Mouse (Mus musculus) urinary bladder, postnatal 36 days (tissue): ENCODE results near the gene Rps15a.

Experiments used
- DNase-seq, 2 experiments: peaks; one replicate each; pipeline ENCODE4 v3.0.0; 2022; ENCODE audit warnings: low spot score in 2 of 2, mixed read lengths in 1 of 2

Gene Rps15a

GRCm38 (mm10) chr7:118116787-118117538 lies 975 bp upstream of the Rps15a start:
- no peak for DNase-seq

- DNase-seq, result no peak
These were observed 483 bp downstream of the Rps15a start for GRCm38 (mm10) chr7:118115533-118115876.

- DNase-seq, result no peak
These were observed 2.3 kb downstream of the Rps15a start for GRCm38 (mm10) chr7:118113541-118114297.

- DNase-seq, result no peak
These were observed 4.9 kb downstream of the Rps15a start for GRCm38 (mm10) chr7:118111128-118111527.

- DNase-seq, result no peak
These were observed 8.3 kb downstream of the Rps15a start for GRCm38 (mm10) chr7:118107671-118108070.

GRCm38 (mm10) chr7:118104458-118105052 lies 11.4 kb downstream of the Rps15a start:
- DNase-seq, result no peak

- DNase-seq, result no peak
These were observed 12.3 kb downstream of the Rps15a start for GRCm38 (mm10) chr7:118103462-118104379.

GRCm38 (mm10) chr7:118102678-118103461 lies 13.1 kb downstream of the Rps15a start:
- DNase-seq, result no peak

GRCm38 (mm10) chr7:118102231-118102630 lies 13.8 kb downstream of the Rps15a start:
- no peak for DNase-seq

- no peak for DNase-seq
These were observed 18.4 kb downstream of the Rps15a start for GRCm38 (mm10) chr7:118097615-118098014.

GRCm38 (mm10) chr7:118079987-118080386 lies 36.0 kb downstream of the Rps15a start:
- DNase-seq, result no peak

GRCm38 (mm10) chr7:118079097-118079496 lies 36.9 kb downstream of the Rps15a start:
- no peak for DNase-seq

- no peak for DNase-seq
These were observed 48.7 kb downstream of the Rps15a start for GRCm38 (mm10) chr7:118067261-118067660.

- no peak for DNase-seq
These were observed 59.7 kb downstream of the Rps15a start for GRCm38 (mm10) chr7:118056300-118056699.
